Mouse (Mus musculus): ENCODE data around the gene Mgat4b. TPM values are rescaled to one million over a fixed set of nuclear protein-coding genes. Genes with fewer than 3 reads are reported as not detected.

Mgat4b gene
- polyA plus RNA-seq, 1 experiment from 2014 or later: 14.4 TPM

DNA sequence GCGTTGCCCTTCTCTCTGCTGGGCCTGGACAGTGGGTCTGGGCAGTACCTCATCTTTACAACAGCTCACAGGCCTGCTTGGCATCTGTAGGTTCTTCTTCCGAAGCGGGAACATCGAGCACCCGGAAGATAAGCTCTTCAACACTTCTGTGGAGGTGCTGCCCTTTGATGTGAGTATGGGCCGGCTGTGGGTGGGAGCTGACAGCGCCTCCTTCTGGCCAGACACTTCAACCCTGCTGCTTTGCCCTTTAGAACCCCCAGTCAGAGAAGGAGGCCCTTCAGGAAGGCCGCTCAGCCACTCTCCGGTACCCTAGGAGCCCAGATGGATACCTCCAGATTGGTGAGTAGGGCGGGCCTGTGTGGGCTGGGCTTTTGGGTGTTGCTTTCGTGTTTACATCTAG is 23.3 kb downstream of the Mgat4b start:
- H3K4me2 ChIP-seq: no peak overlapping the region
- H3K9me3 ChIP-seq (replicated peaks; ENCODE audit: control insufficient read depth, low read length): no peaks in the 10 kb centered on the region
- H3K27ac ChIP-seq (ENCODE audit: low read depth, low read length): no peak overlapping the region
- no peak overlapping the region for H3K9ac ChIP-seq (ENCODE audit: low read depth, low read length)
- H3K27me3 ChIP-seq (ENCODE audit: control insufficient read depth, insufficient read depth, low read length): peaks cover 30% of the 10 kb centered on the region
- 75% methylated on average over 11 of the region's 11 CpGs for WGBS (ENCODE audit: insufficient replicate concordance)
- peaks cover 20% of the 10 kb centered on the region for H3K4me1 ChIP-seq (ENCODE audit: control insufficient read depth, insufficient read depth, low read length)
- no peak for ATAC-seq (replicated peaks; ENCODE audit: insufficient number of reproducible peaks, low FRiP score, low TSS enrichment)
- no peak overlapping the region for H3K4me3 ChIP-seq (ENCODE audit: low read depth, low read length)
- H3K36me3 ChIP-seq (ENCODE audit: control insufficient read depth, insufficient read depth, low read length): peaks cover 17% of the 10 kb centered on the region

DNA sequence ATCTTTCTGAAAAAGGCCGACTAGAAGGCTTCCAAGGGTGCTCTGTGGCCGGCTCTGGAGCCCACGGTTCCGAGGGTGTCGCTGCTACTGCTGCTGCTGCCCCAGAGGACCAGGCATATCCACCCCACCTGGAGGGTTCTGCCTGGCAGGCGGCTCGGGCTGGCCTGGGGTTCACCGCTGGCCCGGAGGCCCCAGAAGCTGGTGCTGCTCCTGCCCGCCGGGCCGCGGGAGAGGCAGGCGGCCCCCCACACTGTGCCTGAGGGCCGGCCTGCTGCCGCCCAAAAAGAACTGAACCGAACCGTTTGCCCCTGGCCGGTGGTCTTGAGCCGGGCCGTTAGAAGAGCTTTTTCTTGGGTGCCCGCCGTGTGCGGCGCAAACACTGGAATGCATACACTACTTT is 23.9 kb downstream of the Mgat4b start:
- WGBS (ENCODE audit: insufficient replicate concordance): 90% methylated on average over 25 of the region's 25 CpGs
- Histone ChIP-seq H3K4me1 (ENCODE audit: control insufficient read depth, insufficient read depth, low read length) (peaks cover 20% of the 10 kb centered on the region), H3K9me3 (replicated peaks; ENCODE audit: control insufficient read depth, low read length) (no peaks in the 10 kb centered on the region), H3K36me3 (ENCODE audit: control insufficient read depth, insufficient read depth, low read length) (peaks cover 17% of the 10 kb centered on the region), H3K27ac (ENCODE audit: low read depth, low read length) (no peak overlapping the region), H3K27me3 (ENCODE audit: control insufficient read depth, insufficient read depth, low read length) (peaks cover 31% of the 10 kb centered on the region), H3K4me2 (no peak overlapping the region), H3K4me3 (ENCODE audit: low read depth, low read length) (no peak overlapping the region), H3K9ac (ENCODE audit: low read depth, low read length) (no peak overlapping the region)
- ATAC-seq (replicated peaks; ENCODE audit: insufficient number of reproducible peaks, low FRiP score, low TSS enrichment): no peak

DNA sequence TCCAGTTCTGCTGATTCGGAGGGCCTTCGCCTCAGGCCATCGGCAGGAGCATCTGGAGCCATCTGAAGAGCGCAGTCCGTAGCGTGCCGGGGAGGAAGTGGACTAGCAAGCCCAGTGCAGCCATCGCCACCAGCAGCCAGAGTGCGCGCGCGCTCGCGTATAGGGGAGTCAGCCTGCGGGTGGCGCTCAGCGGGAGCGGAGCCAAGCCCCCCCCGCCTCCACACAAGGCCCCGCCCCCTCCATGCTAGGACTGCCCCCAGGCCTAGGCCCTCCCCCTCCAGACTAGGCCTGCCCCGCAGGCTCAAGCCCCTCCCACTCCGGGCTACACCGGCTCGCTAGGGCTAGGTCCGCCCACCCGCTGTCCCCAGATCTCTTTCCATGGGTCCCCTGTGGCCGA is 25.8 kb downstream of the Mgat4b start:
- Histone ChIP-seq H3K36me3 (ENCODE audit: control insufficient read depth, insufficient read depth, low read length) (peaks cover 17% of the 10 kb centered on the region), H3K9ac (ENCODE audit: low read depth, low read length) (peak overlapping the region; percentile 65), H3K9me3 (replicated peaks; ENCODE audit: control insufficient read depth, low read length) (no peaks in the 10 kb centered on the region), H3K27ac (ENCODE audit: low read depth, low read length) (no peak overlapping the region), H3K27me3 (ENCODE audit: control insufficient read depth, insufficient read depth, low read length) (peaks cover 24% of the 10 kb centered on the region), H3K4me1 (ENCODE audit: control insufficient read depth, insufficient read depth, low read length) (peaks cover 17% of the 10 kb centered on the region), H3K4me3 (ENCODE audit: low read depth, low read length) (peak overlapping the region; percentile 68), H3K4me2 (peak overlapping the region; percentile 94)
- ATAC-seq (replicated peaks; ENCODE audit: insufficient number of reproducible peaks, low FRiP score, low TSS enrichment): peak; percentile 91
- 0% methylated on average over 26 of the region's 27 CpGs for WGBS (ENCODE audit: insufficient replicate concordance)

DNA sequence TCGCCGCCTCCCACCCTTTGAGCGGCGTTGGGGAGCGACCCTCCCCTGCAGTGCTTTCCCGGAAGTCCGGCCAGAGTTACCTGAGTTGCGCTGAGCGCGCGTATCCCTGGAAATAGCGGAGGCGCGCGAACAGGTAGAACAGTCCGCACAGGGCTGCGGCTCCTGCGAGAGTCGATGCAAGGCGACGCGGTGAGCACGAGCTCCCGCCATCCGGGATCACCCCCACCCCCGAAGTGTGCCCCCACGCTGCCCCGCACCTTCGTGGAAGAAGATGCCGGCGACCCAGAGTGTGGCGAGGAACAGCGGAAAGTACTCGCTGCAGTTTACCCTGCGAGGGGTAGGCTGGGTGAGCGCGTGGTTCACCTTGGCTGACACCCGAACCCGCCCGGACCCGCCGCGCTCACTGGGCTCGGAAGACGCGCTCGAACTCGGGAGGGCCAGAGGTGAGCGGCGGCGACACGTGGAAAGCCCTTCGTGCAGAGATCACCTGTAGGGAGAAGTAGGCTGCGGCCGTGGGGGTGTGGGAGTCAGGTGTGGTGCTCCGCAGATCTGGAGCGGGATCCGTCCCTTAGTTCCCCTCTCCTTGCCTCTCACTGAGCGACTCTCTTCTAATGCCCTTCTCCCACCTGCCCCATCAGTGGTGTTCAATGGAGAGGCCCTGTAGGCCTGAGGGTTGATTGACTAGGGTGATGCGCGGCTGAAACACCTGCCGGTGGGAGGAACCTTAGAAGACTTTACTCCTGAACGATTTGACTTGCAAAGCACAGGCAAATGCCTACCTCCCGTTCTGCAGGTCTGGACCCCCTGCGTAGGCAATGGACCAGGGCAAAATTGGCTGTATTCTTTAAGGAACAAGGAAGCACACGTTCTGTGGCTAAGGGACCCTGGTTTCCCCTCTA is 26.5 kb downstream of the Mgat4b start:
- Histone ChIP-seq H3K4me2 (peak overlapping the region; percentile 94), H3K27me3 (ENCODE audit: control insufficient read depth, insufficient read depth, low read length) (peaks cover 24% of the 10 kb centered on the region), H3K4me1 (ENCODE audit: control insufficient read depth, insufficient read depth, low read length) (peaks cover 17% of the 10 kb centered on the region), H3K9ac (ENCODE audit: low read depth, low read length) (peak overlapping the region; percentile 58), H3K27ac (ENCODE audit: low read depth, low read length) (no peak overlapping the region), H3K36me3 (ENCODE audit: control insufficient read depth, insufficient read depth, low read length) (peaks cover 17% of the 10 kb centered on the region), H3K4me3 (ENCODE audit: low read depth, low read length) (peak overlapping the region; percentile 68), H3K9me3 (replicated peaks; ENCODE audit: control insufficient read depth, low read length) (no peaks in the 10 kb centered on the region)
- WGBS (ENCODE audit: insufficient replicate concordance): 2% methylated on average over 65 of the region's 66 CpGs
- 0 out of 2 replicates have a peak, but pooled peaks have one; percentile 8 for ATAC-seq (replicated peaks; ENCODE audit: insufficient number of reproducible peaks, low FRiP score, low TSS enrichment)

DNA sequence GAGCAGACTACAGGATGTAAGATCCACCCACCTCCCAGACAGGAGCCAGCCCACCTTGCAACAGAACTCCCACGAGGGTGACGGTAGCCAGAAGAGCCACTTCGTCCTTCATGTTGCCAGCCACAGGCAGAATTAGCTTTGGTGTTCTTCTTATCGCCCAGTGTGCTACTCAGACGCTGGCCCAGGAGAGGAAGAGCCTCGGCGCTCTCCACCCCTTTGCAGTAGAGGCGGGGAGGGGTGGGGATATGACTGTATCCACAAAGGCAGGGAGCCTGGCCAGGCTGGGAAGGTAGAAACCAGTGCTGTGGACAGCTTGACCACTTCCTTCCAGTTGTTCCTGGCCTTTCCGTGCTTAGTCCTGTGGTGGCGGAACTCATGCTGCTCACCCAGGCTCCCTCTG is 27.6 kb downstream of the Mgat4b start, which contains the start of gene Ltc4s:
Gene Ltc4s, minus strand, starts transcription at position 293 of the 400 bp plus-strand sequence.
- no peak within 1 kb of the TSS for H3K9ac ChIP-seq (ENCODE audit: low read depth, low read length)
- H3K4me2 ChIP-seq: peak within 1 kb of the TSS; percentile 94
- peaks cover 12% of the 10 kb centered on the region for H3K36me3 ChIP-seq (ENCODE audit: control insufficient read depth, insufficient read depth, low read length)
- H3K27me3 ChIP-seq (ENCODE audit: control insufficient read depth, insufficient read depth, low read length): peaks cover 24% of the 10 kb centered on the region
- H3K4me3 ChIP-seq (ENCODE audit: low read depth, low read length): peak within 1 kb of the TSS; percentile 68
- no peaks in the 10 kb centered on the region for H3K9me3 ChIP-seq (replicated peaks; ENCODE audit: control insufficient read depth, low read length)
- peaks cover 17% of the 10 kb centered on the region for H3K4me1 ChIP-seq (ENCODE audit: control insufficient read depth, insufficient read depth, low read length)
- WGBS (ENCODE audit: insufficient replicate concordance): 22% methylated on average over 10 of the region's 10 CpGs
- ATAC-seq (replicated peaks; ENCODE audit: insufficient number of reproducible peaks, low FRiP score, low TSS enrichment): no peak
- H3K27ac ChIP-seq (ENCODE audit: low read depth, low read length): no peak within 1 kb of the TSS

DNA sequence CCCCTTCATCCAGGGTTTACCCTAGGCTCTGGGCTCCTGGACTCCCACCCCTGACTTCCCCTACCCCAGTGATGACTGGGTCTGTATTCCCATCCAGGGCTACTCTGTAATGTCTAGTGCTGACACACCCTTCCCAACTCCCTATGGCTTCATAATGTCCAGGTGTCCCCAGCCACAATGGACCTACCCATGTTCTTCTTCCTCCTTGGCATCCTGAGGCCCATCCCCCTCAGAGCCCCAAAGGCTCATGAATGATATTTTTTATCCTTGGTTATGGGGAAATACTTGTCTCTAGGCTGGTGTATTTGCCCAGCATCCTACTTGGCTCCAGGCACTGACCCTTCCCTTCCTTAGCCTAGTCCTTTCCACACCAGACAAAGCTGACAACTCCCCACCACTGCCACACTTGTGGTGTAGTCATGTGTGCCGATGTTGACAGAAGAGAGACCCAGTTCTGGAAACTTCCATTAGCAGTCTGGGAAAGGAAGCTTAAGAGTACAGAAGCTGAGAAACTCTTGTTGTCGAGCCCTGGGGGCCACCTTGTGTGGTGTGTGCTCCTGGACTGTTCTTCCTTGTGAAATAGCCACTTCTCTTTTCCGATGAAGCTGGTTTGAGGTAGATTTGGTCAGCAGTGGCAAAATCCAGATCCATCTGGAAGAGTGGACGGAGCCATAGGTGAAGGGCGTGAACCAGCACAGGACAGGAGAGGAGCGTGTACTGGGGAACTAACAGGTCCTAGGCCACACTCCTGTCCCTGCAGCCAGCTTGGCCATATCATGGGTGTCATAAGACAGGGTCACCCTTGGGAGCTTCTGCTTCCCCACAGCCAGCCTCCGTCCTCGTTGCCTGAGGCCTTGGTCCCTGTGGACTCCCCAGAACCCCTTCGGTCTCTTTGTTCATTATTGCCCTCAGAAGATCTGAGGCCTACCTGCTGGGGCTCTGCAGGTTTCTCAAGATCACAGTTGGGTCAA is 28.4 kb downstream of the Mgat4b start:
- no peak overlapping the region for H3K27ac ChIP-seq (ENCODE audit: low read depth, low read length)

DNA sequence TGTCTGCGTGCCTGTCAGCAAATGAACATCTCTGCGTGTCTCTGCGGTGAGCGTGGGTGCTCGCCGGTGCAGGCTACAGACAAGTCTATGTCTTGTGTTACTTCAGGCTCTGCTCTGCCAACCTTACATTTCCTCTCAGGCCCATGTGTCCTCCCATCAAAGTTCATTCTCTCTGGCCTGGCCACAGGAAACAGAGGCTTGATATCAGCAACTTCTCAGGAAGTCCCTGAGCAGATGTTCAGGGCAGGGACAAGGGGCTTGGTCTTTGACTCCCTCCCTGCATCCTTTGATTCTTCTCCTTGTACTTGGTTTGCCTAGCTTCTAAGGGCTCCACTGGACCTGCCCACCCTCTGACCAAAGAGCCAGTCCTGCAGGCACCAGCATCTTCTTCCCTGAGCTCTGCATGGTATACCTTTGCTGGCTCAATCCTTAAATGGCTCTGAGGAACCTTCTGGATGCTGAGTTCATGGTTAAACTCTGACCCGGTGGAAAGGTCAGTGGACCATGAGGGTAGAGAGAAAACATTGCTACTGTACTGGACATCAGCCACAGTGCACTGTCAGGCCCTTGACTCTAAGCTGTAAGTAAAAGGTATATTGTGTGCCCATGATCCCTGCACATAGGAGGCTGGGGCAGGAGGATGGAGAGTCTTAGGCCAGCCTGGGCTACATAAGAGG is 29.7 kb downstream of the Mgat4b start:
- no peaks in the 10 kb centered on the region for H3K9me3 ChIP-seq (replicated peaks; ENCODE audit: control insufficient read depth, low read length)
- ATAC-seq (replicated peaks; ENCODE audit: insufficient number of reproducible peaks, low FRiP score, low TSS enrichment): no peak
- no peak overlapping the region for H3K4me2 ChIP-seq
- H3K27ac ChIP-seq (ENCODE audit: low read depth, low read length): no peak overlapping the region
- no peak overlapping the region for H3K4me3 ChIP-seq (ENCODE audit: low read depth, low read length)
- H3K4me1 ChIP-seq (ENCODE audit: control insufficient read depth, insufficient read depth, low read length): peaks cover 17% of the 10 kb centered on the region
- peaks cover 20% of the 10 kb centered on the region for H3K27me3 ChIP-seq (ENCODE audit: control insufficient read depth, insufficient read depth, low read length)
- no peaks in the 10 kb centered on the region for H3K36me3 ChIP-seq (ENCODE audit: control insufficient read depth, insufficient read depth, low read length)
- H3K9ac ChIP-seq (ENCODE audit: low read depth, low read length): no peak overlapping the region
- WGBS (ENCODE audit: insufficient replicate concordance): 65% methylated on average over 7 of the region's 7 CpGs

More for the DNA sequence above, 28.4 kb downstream of the Mgat4b start:
- Histone ChIP-seq H3K4me3 (ENCODE audit: low read depth, low read length) (no peak overlapping the region), H3K4me2 (no peak overlapping the region), H3K36me3 (ENCODE audit: control insufficient read depth, insufficient read depth, low read length) (0 out of 2 replicates have a peak, but pooled peaks cover 6% of the 10 kb centered on the region), H3K9ac (ENCODE audit: low read depth, low read length) (no peak overlapping the region), H3K27me3 (ENCODE audit: control insufficient read depth, insufficient read depth, low read length) (peaks cover 22% of the 10 kb centered on the region), H3K4me1 (ENCODE audit: control insufficient read depth, insufficient read depth, low read length) (peaks cover 17% of the 10 kb centered on the region), H3K9me3 (replicated peaks; ENCODE audit: control insufficient read depth, low read length) (no peaks in the 10 kb centered on the region)
- ATAC-seq (replicated peaks; ENCODE audit: insufficient number of reproducible peaks, low FRiP score, low TSS enrichment): no peak
- WGBS (ENCODE audit: insufficient replicate concordance): 89% methylated on average over 9 of the region's 9 CpGs

DNA sequence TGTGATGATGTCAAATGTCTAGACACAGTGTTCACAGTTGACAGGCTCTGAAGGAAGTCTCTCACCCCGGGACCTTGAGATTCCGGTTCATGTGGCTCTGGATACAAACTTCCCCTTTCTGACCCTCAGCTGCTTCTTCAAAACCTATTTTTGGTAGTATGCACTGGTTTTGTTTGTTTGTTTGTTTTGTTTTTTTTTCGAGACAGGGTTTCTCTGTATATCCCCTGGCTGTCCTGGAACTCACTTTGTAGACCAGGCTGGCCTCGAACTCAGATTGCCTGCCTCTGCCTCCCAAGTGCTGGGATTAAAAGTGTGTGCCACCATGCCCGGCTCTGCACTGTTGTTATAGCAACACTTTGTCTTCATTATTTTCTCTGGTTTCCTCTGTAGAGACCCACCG is 33.2 kb downstream of the Mgat4b start:
- no peak overlapping the region for H3K9ac ChIP-seq (ENCODE audit: low read depth, low read length)
- no peak overlapping the region for H3K27ac ChIP-seq (ENCODE audit: low read depth, low read length)
- 75% methylated on average over 6 of the region's 6 CpGs for WGBS (ENCODE audit: insufficient replicate concordance)
- H3K4me2 ChIP-seq: no peak overlapping the region
- ATAC-seq (replicated peaks; ENCODE audit: insufficient number of reproducible peaks, low FRiP score, low TSS enrichment): no peak
- H3K4me3 ChIP-seq (ENCODE audit: low read depth, low read length): no peak overlapping the region
- H3K4me1 ChIP-seq (ENCODE audit: control insufficient read depth, insufficient read depth, low read length): no peaks in the 10 kb centered on the region
- H3K36me3 ChIP-seq (ENCODE audit: control insufficient read depth, insufficient read depth, low read length): no peaks in the 10 kb centered on the region
- H3K9me3 ChIP-seq (replicated peaks; ENCODE audit: control insufficient read depth, low read length): no peaks in the 10 kb centered on the region
- H3K27me3 ChIP-seq (ENCODE audit: control insufficient read depth, insufficient read depth, low read length): 0 out of 2 replicates have a peak, but pooled peaks cover 3% of the 10 kb centered on the region
